Mouse (Mus musculus): ENCODE data around the gene Lhfpl2. TPM values are rescaled to one million over a fixed set of nuclear protein-coding genes. Genes with fewer than 3 reads are reported as not detected.

Gene Lhfpl2
- total and polyA plus RNA-seq, 3 experiments, result not detected

DNA sequence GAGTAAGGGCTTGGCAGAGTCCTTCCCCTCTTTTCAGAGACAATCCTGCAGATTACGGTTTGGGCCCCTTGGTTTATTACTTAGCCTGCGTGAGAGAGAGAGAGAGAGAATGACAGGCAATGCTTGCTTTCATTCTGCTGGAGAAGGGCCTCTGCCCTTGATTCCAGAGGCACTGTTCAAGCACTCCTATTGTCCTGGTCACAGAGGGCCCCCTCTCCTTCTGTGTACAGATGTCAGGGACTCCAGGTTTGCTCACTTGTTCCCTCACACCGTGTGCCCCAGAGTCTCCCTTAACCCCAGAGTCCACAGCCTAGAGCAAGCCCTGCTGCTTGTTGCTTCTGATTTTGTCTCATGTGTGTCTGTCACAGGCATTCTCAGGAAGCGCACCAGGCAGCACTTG is 93.7 kb downstream of the Lhfpl2 start:
- in situ Hi-C loops (cut with MboI; ENCODE audit: low pct_ligation_motif_present, low pct_unique_long_range_greater_than_20kb, low sequenced_read_pairs), result no loop called here
- no peak overlapping the region for H3K9ac ChIP-seq (ENCODE audit: insufficient read depth, low read depth)

GRCm38 (mm10) chr13:94152836-94153235 is 95.2 kb downstream of the Lhfpl2 start:
- Histone ChIP-seq H3K27me3 (replicated peaks) (no peaks in the 10 kb centered on the region), H3K79me2 (replicated peaks; ENCODE audit: control insufficient read depth, extremely low read depth, insufficient read depth, poor library complexity, severe bottlenecking) (no peaks in the 10 kb centered on the region), H3K4me3 (replicated peaks in 1 of 3; ENCODE audit: low read depth in 2 of 3, low read length in 2 of 3, poor library complexity in 1 of 3) (no peak overlapping the region), H3K4me1 (ENCODE audit: control insufficient read depth in 1 of 2, insufficient read depth in 2 of 2) (peaks cover 0 to 7% of the 10 kb centered on the region in 2 experiments; a peak in 1 of 4 replicates), H3K36me3 (replicated peaks in 1 of 2; ENCODE audit: control insufficient read depth in 1 of 2, insufficient read depth in 1 of 2, low read length in 1 of 2) (no peaks in the 10 kb centered on the region), H3K4me2 (ENCODE audit: insufficient read depth, low read depth, poor library complexity, severe bottlenecking) (no peak overlapping the region), H3K27ac (ENCODE audit: insufficient read depth, low read depth) (no peak overlapping the region), H3K9ac (ENCODE audit: insufficient read depth, low read depth) (no peak overlapping the region), H3K9me3 (replicated peaks; ENCODE audit: low read length) (no peaks in the 10 kb centered on the region)
- DNase-seq (ENCODE audit: extremely low read depth), result no peak
- dilution Hi-C loops (cut with MboI; ENCODE audit: extremely low pct_ligation_motif_present, extremely low pct_unique_long_range_greater_than_20kb, low sequenced_read_pairs), result no loop called here
- in situ Hi-C loops (cut with MboI; ENCODE audit: low pct_ligation_motif_present, low pct_unique_long_range_greater_than_20kb, low sequenced_read_pairs), result no loop called here
- TF ChIP-seq MAFK (IDR thresholded peaks at IDR 0.05; ENCODE audit: insufficient replicate concordance, low read length) (no peak), NRF1 (IDR thresholded peaks at IDR 0.05; ENCODE audit: low read depth, low read length) (no peak), NELFE (IDR thresholded peaks at IDR 0.05; ENCODE audit: low read depth, low read length) (no peak), BHLHE40 (IDR thresholded peaks at IDR 0.05; ENCODE audit: low read depth, low read length) (no peak), ELF1 (IDR thresholded peaks at IDR 0.05; ENCODE audit: low read depth, low read length) (no peak), SMC3 (IDR thresholded peaks at IDR 0.05; ENCODE audit: low read depth, low read length) (no peak), JUND (conservative IDR thresholded peaks at IDR 0.05; ENCODE audit: low read depth, low read length) (no peak), KAT2A (IDR thresholded peaks at IDR 0.05; ENCODE audit: insufficient replicate concordance, low read length) (no peak)

More for the DNA sequence above, 93.7 kb downstream of the Lhfpl2 start:
- H3K36me3 ChIP-seq (replicated peaks in 1 of 2; ENCODE audit: control insufficient read depth in 1 of 2, insufficient read depth in 1 of 2, low read length in 1 of 2), result no peaks in the 10 kb centered on the region
- no peak overlapping the region for H3K4me3 ChIP-seq (replicated peaks in 1 of 3; ENCODE audit: low read depth in 2 of 3, low read length in 2 of 3, poor library complexity in 1 of 3)
- no peak overlapping the region for H3K4me2 ChIP-seq (ENCODE audit: insufficient read depth, low read depth, poor library complexity, severe bottlenecking)
- no peaks in the 10 kb centered on the region for H3K79me2 ChIP-seq (replicated peaks; ENCODE audit: control insufficient read depth, extremely low read depth, insufficient read depth, poor library complexity, severe bottlenecking)
- DNase-seq (ENCODE audit: extremely low read depth), result no peak
- H3K27me3 ChIP-seq (replicated peaks), result no peaks in the 10 kb centered on the region
- dilution Hi-C loops (cut with MboI; ENCODE audit: extremely low pct_ligation_motif_present, extremely low pct_unique_long_range_greater_than_20kb, low sequenced_read_pairs), result no loop called here
- H3K27ac ChIP-seq (ENCODE audit: insufficient read depth, low read depth), result no peak overlapping the region
- no peaks in the 10 kb centered on the region for H3K9me3 ChIP-seq (replicated peaks; ENCODE audit: low read length)
- peaks cover 0 to 7% of the 10 kb centered on the region in 2 experiments; a peak in 1 of 4 replicates for H3K4me1 ChIP-seq (ENCODE audit: control insufficient read depth in 1 of 2, insufficient read depth in 2 of 2)
- TF ChIP-seq UBTF (IDR thresholded peaks at IDR 0.05; ENCODE audit: low read depth, low read length) (no peak), IRF4 (IDR thresholded peaks at IDR 0.05; ENCODE audit: low read depth, low read length) (no peak), JUN (IDR thresholded peaks at IDR 0.05; ENCODE audit: insufficient read depth, low read depth, low read length) (no peak), RAD21 (IDR thresholded peaks at IDR 0.05; ENCODE audit: low read depth, low read length) (no peak), EP300 (IDR thresholded peaks at IDR 0.05; ENCODE audit: low read length) (no peak), TCF12 (IDR thresholded peaks at IDR 0.05; ENCODE audit: low read depth, low read length) (no peak), ZNF384 (IDR thresholded peaks at IDR 0.05; ENCODE audit: low read depth, low read length) (no peak), PAX5 (IDR thresholded peaks at IDR 0.05; ENCODE audit: low read length) (no peak), BHLHE40 (IDR thresholded peaks at IDR 0.05; ENCODE audit: low read depth, low read length) (no peak), NELFE (IDR thresholded peaks at IDR 0.05; ENCODE audit: low read depth, low read length) (no peak), USF2 (conservative IDR thresholded peaks at IDR 0.05; ENCODE audit: low read depth, low read length) (no peak), USF1 (IDR thresholded peaks at IDR 0.05; ENCODE audit: low read depth, low read length) (no peak), MAFK (IDR thresholded peaks at IDR 0.05; ENCODE audit: insufficient replicate concordance, low read length) (no peak), POLR2A (IDR thresholded peaks at IDR 0.05; ENCODE audit: low read depth, low read length) (no peak), CHD1 (IDR thresholded peaks at IDR 0.05; ENCODE audit: low read depth, low read length) (no peak), TBP (conservative IDR thresholded peaks at IDR 0.05; ENCODE audit: low read depth, low read length) (no peak), ZC3H11A (IDR thresholded peaks at IDR 0.05; ENCODE audit: low read depth, low read length) (no peak), MAZ (IDR thresholded peaks at IDR 0.05; ENCODE audit: low read depth, low read length) (no peak)
